Mouse (Mus musculus) stomach, embryonic 15.5 days (tissue): ENCODE data around the gene Amd1. TPM values are rescaled to one million over a fixed set of nuclear protein-coding genes. Genes with fewer than 3 reads are reported as not detected.

Experiments
- ATAC-seq: fragments of 200-750 bp; cut with Nextera tagmentation; 2 replicates; pipeline ENCODE4 v1.8.0; 2017; ENCODE audit warnings: low read depth, moderate number of reproducible peaks, moderate TSS enrichment; ENCODE audit not compliant: insufficient read depth, low FRiP score
- H3K27ac ChIP-seq: fragments of 300-500 bp; sonication (generic); 2 replicates; pipeline ENCODE4 v1.5.1; 2015; ENCODE audit warnings: mild to moderate bottlenecking, inconsistent platforms
- H3K27me3 ChIP-seq: fragments of 300-500 bp; sonication (generic); replicated peaks from 2 replicates; pipeline ENCODE4 v1.6.1; 2015; ENCODE audit warnings: inconsistent platforms
- H3K36me3 ChIP-seq: fragments of 300-500 bp; sonication (generic); 2 replicates; pipeline ENCODE4 v1.6.1; 2015; ENCODE audit warnings: inconsistent platforms
- H3K4me1 ChIP-seq: fragments of 300-500 bp; sonication (generic); 2 replicates; pipeline ENCODE4 v1.6.1; 2015; ENCODE audit warnings: inconsistent platforms
- H3K4me2 ChIP-seq: fragments of 300-500 bp; sonication (generic); 2 replicates; pipeline ENCODE4 v1.6.1; 2015; ENCODE audit warnings: mild to moderate bottlenecking, inconsistent platforms
- H3K4me3 ChIP-seq: fragments of 300-500 bp; sonication (generic); replicated peaks from 2 replicates; pipeline ENCODE4 v1.5.1; 2015; ENCODE audit warnings: inconsistent platforms
- H3K9ac ChIP-seq: fragments of 300-500 bp; sonication (generic); 2 replicates; pipeline ENCODE4 v1.6.1; 2015; ENCODE audit warnings: inconsistent platforms
- H3K9me3 ChIP-seq: fragments of 300-500 bp; sonication (generic); 2 replicates; pipeline ENCODE4 v1.6.1; 2016; ENCODE audit warnings: inconsistent platforms
- WGBS: fragments of 180-500 bp; shearing (Covaris S2); methylation state at CpG from one replicate; pipeline ENCODE4 v1.1.7; 2015; 5-methylcytosine and 5-hydroxymethylcytosine counted together
- polyA plus RNA-seq: library from polyadenylated mRNA; unstranded; fragments of >200 nt; fragmentation: Nextera tagmentation; extraction: Ambion mirVana; gene quantifications from 2 replicates; pipeline ENCODE4 v1.2.1, GENCODE M21; 2015

The Amd1 gene
- polyA plus RNA-seq, 1 experiment from 2014 or later, result 60.3 TPM

DNA sequence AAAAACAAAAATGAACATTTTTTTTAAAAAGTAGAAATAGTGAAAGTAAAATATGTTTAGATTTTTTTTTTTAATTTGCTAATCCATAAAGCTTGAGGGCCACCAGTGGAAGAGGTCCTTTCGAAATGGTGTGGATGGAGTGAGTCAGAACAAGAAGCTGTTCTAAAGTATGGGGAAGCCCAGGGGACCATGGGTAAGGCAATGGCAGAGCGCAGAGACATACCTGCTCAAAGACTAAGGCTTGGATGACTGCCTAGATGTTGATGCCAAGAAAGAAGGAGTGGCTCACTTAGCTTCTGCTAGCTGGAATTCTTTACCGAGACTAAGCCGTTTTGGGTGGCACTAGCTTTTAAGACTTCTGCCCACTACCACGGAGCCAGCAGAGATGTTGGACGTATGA lies 39.8 kb downstream of the Amd1 start:
- Histone ChIP-seq H3K27me3 (no peaks in the 10 kb centered on the region), H3K4me3 (no peak overlapping the region), H3K9me3 (no peaks in the 10 kb centered on the region), H3K36me3 (no peaks in the 10 kb centered on the region), H3K4me1 (0 out of 2 replicates have a peak, but pooled peaks cover 3% of the 10 kb centered on the region), H3K27ac (no peak overlapping the region), H3K4me2 (no peak overlapping the region), H3K9ac (no peak overlapping the region)
- ATAC-seq, result no peak
- 81% methylated on average over 6 of the region's 6 CpGs for WGBS

DNA sequence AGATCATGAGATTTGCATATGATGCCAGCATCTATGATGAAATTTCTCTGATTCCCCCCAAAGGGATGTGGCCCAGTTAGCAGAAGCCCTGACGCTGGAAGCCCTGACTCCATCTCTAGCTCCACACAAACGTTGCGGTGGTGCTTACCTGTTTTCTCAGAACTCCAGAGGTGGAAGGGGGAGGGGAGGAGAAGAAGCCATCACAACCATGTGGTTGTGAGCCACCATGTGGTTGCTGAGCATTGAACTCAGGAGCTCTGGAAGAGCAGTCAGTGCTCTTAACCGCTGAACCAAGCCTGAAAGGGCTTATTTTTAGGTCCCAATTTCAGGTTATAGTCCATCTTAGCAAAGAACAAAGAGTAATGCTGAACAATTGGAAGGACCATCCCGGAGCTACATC lies 41.7 kb downstream of the Amd1 start:
- ATAC-seq, result no peak
- Histone ChIP-seq H3K36me3 (no peaks in the 10 kb centered on the region), H3K27me3 (no peaks in the 10 kb centered on the region), H3K27ac (no peak overlapping the region), H3K9me3 (no peaks in the 10 kb centered on the region), H3K4me1 (peaks cover 9% of the 10 kb centered on the region; the same call in 1 of the 2 replicates), H3K4me3 (no peak overlapping the region), H3K4me2 (no peak overlapping the region), H3K9ac (no peak overlapping the region)
- 62% methylated on average over 5 of the region's 5 CpGs for WGBS

DNA sequence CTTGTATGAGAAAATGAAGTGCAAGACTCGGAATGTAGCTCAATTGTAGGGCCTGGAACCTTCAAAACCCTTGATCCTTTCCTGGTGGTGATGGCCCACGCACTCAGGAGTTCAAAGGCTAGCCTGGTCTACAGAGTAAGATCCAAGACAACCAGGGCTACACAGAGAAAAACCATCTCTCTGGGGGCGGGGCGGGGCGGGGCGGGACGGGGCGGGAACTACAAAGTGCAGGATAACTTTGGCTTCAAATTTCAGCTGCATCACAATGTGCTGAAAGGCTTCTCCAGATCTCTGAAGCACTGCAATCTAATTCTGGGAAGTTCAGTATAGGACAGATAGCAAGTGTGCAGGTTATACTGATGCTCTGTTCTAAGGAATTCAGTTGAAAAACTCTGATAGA lies 42.4 kb downstream of the Amd1 start:
- Histone ChIP-seq H3K4me1 (peaks cover 9% of the 10 kb centered on the region; the same call in 1 of the 2 replicates), H3K4me3 (no peak overlapping the region), H3K9ac (no peak overlapping the region), H3K9me3 (no peaks in the 10 kb centered on the region), H3K4me2 (peak overlapping the region; percentile 87; the same call in 1 of the 2 replicates), H3K27ac (no peak overlapping the region), H3K36me3 (no peaks in the 10 kb centered on the region), H3K27me3 (no peaks in the 10 kb centered on the region)
- WGBS, result 17% methylated on average over 8 of the region's 8 CpGs
- no peak for ATAC-seq

DNA sequence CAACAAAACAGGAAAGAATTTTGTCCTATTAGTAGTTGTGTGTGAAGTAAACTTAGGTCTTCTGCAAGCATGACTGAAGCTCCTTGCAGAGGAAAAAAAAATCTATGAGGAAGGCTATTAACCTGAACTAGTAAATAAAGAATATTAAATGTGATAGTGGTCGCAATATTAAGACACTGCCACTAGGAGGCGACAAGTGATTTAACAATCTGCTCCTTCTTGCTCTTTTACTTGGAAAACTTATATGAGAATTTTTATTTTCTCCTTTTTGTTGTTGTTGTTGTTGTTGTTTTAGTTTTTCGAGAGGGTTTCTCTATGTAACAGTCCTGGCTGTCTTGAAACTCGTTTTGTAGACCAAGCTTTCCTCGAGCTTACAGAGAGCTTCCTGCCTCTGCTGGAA lies 43.0 kb downstream of the Amd1 start:
- Histone ChIP-seq H3K36me3 (no peaks in the 10 kb centered on the region), H3K27me3 (no peaks in the 10 kb centered on the region), H3K9me3 (no peaks in the 10 kb centered on the region), H3K27ac (peak overlapping the region; percentile 95), H3K4me2 (peak overlapping the region; percentile 87), H3K4me3 (no peak overlapping the region), H3K9ac (no peak overlapping the region), H3K4me1 (peaks cover 9% of the 10 kb centered on the region; the same call in 1 of the 2 replicates)
- WGBS, result 4% methylated on average over 5 of the region's 5 CpGs
- ATAC-seq, result no peak

DNA sequence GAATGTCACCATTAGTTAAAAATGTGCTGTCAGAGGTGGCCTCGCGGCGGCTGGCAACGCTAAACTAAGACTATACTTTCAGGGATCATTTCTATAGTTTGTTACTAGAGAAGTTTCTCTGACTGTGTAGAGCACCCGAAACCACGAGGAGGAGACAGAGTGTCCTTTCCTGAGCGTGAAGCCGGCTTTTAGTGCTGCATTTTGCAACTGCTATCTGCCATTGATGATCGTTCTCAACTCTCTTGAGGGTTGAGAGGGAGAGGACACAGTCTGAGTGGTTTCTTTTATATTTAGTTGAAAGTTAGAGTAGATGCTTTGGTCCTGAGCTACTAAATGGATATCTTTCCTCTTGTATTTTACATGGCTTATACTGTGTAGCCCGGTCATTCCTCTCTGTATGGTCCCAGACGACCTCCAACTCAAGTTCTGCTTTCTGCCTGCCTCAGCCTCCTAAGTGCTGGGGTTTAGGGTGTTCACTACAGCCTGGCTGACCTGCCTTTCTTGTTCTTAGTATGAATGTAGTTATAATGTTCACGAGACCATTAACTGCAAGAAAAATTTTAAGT lies 43.5 kb downstream of the Amd1 start:
- peak; percentile 82 for ATAC-seq
- Histone ChIP-seq H3K9me3 (no peaks in the 10 kb centered on the region), H3K27ac (peak overlapping the region; percentile 95), H3K9ac (no peak overlapping the region), H3K4me1 (peaks cover 9% of the 10 kb centered on the region; the same call in 1 of the 2 replicates), H3K4me3 (peak overlapping the region; percentile 81; the same call in 1 of the 2 replicates), H3K4me2 (peak overlapping the region; percentile 87), H3K27me3 (no peaks in the 10 kb centered on the region), H3K36me3 (peaks cover 3% of the 10 kb centered on the region)
- WGBS, result 1% methylated on average over 12 of the region's 12 CpGs

DNA sequence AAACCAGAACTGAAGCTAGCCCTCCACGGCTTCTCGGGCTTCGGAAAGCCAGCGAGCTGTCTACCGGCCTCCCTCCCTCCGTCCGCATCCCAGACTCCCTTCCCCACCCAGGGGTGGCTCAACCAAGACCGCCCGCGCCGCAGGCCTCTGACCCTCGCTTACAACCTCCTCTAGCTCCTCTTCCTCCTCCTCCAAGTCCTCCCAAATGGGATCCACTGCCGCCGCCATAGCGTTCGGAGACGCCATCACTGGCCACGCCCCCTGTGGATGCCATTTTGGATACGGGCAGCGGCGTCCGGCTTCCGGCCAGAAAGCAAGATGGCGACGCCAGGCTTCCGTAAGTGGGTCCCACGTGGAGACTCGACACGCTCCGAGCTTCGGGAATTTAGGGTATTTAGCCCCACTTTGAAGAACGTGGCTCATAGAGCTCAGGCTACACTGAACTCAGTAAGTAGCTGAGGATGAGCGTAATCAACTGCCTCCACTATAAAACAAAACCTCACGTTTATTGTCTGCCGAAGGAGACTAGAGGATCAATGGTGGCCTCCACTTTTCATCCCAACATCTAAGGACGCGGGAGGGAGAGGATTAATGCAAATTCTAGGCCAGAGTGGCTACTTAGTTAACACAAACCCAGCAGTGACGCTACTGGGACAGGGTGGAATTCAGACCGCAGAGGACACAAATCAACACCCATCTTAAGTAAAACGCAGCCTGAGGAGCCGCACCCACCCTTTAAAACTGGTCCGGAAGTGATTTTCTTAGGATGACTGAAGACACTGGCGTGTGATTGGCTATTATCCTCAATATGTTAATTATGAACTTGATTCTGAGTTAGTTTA lies 44.4 kb downstream of the Amd1 start, which contains the start of gene Gtf3c6:
Gtf3c6 (minus strand) TSS at position 695 of the 842 bp plus-strand sequence.
- Histone ChIP-seq H3K9ac (peak within 1 kb of the TSS; percentile 75), H3K27ac (peak within 1 kb of the TSS; percentile 95), H3K9me3 (no peaks in the 10 kb centered on the region), H3K4me3 (peak within 1 kb of the TSS; percentile 81), H3K36me3 (peaks cover 4% of the 10 kb centered on the region), H3K4me1 (peaks cover 9% of the 10 kb centered on the region; the same call in 1 of the 2 replicates), H3K4me2 (peak within 1 kb of the TSS; percentile 87), H3K27me3 (no peaks in the 10 kb centered on the region)
- peak; percentile 55 for ATAC-seq
- under 1% methylated on average over 43 of the region's 43 CpGs for WGBS

DNA sequence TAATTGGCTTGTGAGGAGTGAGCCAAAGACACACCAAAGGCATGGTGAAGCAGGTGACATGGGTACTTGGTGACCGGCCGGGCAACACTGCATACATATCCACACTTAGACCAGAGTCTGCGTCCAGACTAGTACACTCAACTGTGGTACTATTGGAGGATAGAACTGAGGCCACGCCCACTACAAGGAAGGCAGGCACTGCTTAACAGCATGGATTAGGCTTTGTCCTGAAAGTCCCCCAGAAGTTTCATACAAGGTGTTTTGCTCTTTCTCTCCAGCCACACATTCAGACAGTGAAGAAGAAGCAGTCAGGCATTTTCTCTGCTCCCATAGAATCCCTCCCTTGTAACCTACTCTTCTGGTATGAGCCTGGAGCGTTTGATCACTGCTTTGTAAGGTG lies 45.3 kb downstream of the Amd1 start:
- Histone ChIP-seq H3K9ac (peak overlapping the region; percentile 75; the same call in 1 of the 2 replicates), H3K9me3 (no peaks in the 10 kb centered on the region), H3K4me1 (peaks cover 9% of the 10 kb centered on the region; the same call in 1 of the 2 replicates), H3K4me3 (peak overlapping the region; percentile 81), H3K36me3 (peaks cover 8% of the 10 kb centered on the region), H3K27ac (peak overlapping the region; percentile 95), H3K27me3 (no peaks in the 10 kb centered on the region), H3K4me2 (peak overlapping the region; percentile 87)
- peak; percentile 79 for ATAC-seq
- 0% methylated on average over 5 of the region's 5 CpGs for WGBS

DNA sequence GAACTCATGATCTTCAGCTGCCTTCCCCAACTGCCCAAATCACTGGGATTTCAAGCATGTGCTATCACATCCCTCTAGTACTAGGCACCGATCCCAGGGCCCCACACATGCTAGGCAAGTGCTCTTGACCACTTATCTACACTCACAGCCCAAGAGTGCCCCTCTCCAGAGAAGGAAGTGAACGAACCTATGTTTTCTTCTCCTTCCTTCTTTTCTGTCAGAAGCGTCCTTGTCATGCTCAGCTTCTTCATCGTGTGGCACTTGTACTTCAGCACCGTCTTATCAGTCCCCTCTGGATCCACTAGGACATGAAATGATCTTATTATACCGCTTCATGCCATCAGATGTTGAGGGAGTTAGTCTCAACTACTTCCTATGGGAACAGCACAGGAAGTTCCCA lies 51.0 kb downstream of the Amd1 start:
- Histone ChIP-seq H3K27me3 (no peaks in the 10 kb centered on the region), H3K9me3 (no peaks in the 10 kb centered on the region), H3K4me2 (no peak overlapping the region), H3K36me3 (peaks cover 20% of the 10 kb centered on the region), H3K4me1 (no peaks in the 10 kb centered on the region), H3K4me3 (no peak overlapping the region), H3K9ac (no peak overlapping the region), H3K27ac (no peak overlapping the region)
- 79% methylated on average over 6 of the region's 6 CpGs for WGBS
- ATAC-seq, result no peak

DNA sequence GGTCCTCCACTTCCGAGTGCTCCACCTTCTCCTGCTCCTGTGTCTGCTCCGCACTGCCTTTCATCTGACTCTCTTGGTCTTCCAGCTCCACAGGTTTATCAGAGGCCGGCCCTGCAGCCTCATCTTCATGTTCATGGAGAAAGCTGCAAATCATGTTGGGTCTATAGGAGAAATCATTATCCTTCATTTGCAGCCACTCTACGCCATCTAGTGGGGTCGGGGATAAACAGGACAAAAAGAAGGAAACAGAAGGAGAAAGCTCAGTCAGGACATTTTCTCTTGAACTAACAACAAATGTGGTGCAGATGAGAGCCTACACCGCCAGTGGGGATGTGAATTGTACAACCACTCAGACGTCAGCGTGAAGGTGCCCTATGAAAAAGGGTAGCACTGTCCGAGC lies 52.4 kb downstream of the Amd1 start:
- H3K27ac ChIP-seq, result no peak overlapping the region
- H3K9ac ChIP-seq, result no peak overlapping the region
- H3K4me2 ChIP-seq, result no peak overlapping the region
- H3K36me3 ChIP-seq, result peaks cover 20% of the 10 kb centered on the region
- H3K27me3 ChIP-seq, result no peaks in the 10 kb centered on the region
- no peaks in the 10 kb centered on the region for H3K4me1 ChIP-seq
- H3K9me3 ChIP-seq, result no peaks in the 10 kb centered on the region
- no peak overlapping the region for H3K4me3 ChIP-seq
- no peak for ATAC-seq
- 84% methylated on average over 9 of the region's 9 CpGs for WGBS

DNA sequence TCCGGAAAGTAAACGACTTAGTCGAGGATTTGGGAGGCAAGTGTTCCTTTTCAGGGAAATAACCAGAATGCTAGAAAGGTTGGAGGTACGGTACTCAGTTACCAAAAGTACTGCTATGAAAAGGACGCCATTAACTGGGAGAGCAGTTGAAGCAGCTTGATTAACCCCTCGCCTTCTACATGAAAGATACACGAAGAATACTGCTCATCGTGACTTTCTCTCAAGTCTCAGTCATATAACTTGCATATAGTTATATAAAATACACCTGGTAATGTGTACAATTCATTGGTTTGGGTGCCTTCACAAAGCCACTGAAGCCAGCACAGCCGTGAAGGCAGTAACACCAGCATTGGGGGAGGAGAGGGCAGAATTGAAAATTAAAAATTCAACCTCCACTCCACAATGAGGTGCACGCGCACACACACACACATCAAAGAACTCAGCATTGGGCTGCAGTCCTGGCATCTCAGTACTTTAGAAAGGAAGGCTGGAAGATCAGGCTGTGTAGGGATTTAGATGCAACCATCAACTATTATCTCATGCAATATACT lies 54.7 kb downstream of the Amd1 start:
- no peak for ATAC-seq
- Histone ChIP-seq H3K9me3 (no peaks in the 10 kb centered on the region), H3K4me3 (peak overlapping the region; percentile 87), H3K36me3 (peaks cover 20% of the 10 kb centered on the region; the same call in 1 of the 2 replicates), H3K27ac (0 out of 2 replicates have a peak overlapping the region, but pooled peaks have one; percentile 54), H3K4me2 (peak overlapping the region; percentile 69), H3K9ac (no peak overlapping the region), H3K27me3 (no peaks in the 10 kb centered on the region), H3K4me1 (no peaks in the 10 kb centered on the region)
- WGBS, result 30% methylated on average over 11 of the region's 11 CpGs

DNA sequence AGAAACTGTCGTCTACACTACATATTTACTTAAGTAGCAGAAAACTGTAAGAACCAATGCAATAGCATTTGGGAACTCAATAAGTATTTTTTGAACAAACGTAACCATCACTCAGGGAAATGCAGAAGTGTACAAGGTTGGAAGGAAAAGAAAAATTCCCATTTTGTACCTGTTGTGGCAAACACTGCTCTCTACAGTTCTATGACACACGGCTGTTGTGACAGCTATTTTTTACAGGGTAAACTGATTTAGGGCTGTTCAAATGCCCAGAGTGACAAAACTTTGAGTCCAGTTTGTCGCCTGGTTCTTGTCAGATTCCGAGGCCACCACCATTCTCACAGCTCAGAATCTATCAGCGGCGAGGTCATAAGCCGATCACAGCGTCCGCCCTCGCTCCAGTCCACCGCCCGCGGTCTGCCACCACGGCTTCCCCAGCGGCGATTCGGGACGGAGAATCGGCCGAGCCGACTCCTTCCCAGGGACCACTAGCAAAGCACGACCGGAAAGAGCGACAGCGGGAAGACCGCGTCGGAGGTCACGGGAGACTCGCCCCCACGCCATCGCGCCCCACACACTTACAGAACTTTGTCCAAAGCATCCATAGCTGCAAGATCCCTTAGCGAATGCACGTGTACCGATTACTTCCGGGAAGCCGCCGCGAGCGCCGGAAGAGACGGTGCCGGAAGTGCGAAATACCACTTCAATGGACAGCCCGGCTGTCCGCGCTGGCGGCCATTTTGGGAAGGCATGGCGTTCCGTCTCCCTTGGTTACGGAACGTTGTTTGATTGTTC lies 55.4 kb downstream of the Amd1 start, which contains the start of gene Rpf2:
Rpf2 (minus strand) TSS at position 663 of the 792 bp plus-strand sequence.
- Histone ChIP-seq H3K9ac (peak within 1 kb of the TSS; percentile 53), H3K36me3 (peaks cover 15% of the 10 kb centered on the region; the same call in 1 of the 2 replicates), H3K27ac (peak within 1 kb of the TSS; percentile 75), H3K4me3 (peak within 1 kb of the TSS; percentile 87), H3K9me3 (no peaks in the 10 kb centered on the region), H3K4me1 (no peaks in the 10 kb centered on the region), H3K27me3 (no peaks in the 10 kb centered on the region), H3K4me2 (peak within 1 kb of the TSS; percentile 69)
- peak; percentile 88 for ATAC-seq
- WGBS, result under 1% methylated on average over 54 of the region's 54 CpGs
